Mouse (Mus musculus) hindbrain, embryonic 16.5 days (tissue): ENCODE results near the gene Vps54. TPM values are rescaled to one million over a fixed set of nuclear protein-coding genes. Genes with fewer than 3 reads are reported as not detected.

ENCODE experiments used
- ATAC-seq: fragments of 200-750 bp; cut with Nextera tagmentation; 2 replicates; pipeline ENCODE4 v1.8.0; 2017; ENCODE audit warnings: moderate TSS enrichment, moderate library complexity
- H3K27ac ChIP-seq: fragments of 300-500 bp; sonication (generic); 2 replicates; pipeline ENCODE4 v1.5.1; 2014; ENCODE audit warnings: low read depth, mild to moderate bottlenecking, control low read depth, low read length, moderate library complexity
- H3K27me3 ChIP-seq: fragments of 300-500 bp; sonication (generic); replicated peaks from 2 replicates; pipeline ENCODE4 v1.6.1; 2014; ENCODE audit warnings: low read length; ENCODE audit not compliant: control insufficient read depth, insufficient read depth
- H3K36me3 ChIP-seq: fragments of 300-500 bp; sonication (generic); 2 replicates; pipeline ENCODE4 v1.6.1; 2014; ENCODE audit warnings: mild to moderate bottlenecking, low read length, moderate library complexity, mixed read lengths; ENCODE audit not compliant: control insufficient read depth, insufficient read depth
- H3K4me1 ChIP-seq: fragments of 300-500 bp; sonication (generic); 2 replicates; pipeline ENCODE4 v1.6.1; 2014; ENCODE audit warnings: low read depth, low read length; ENCODE audit not compliant: control insufficient read depth, insufficient read depth
- H3K4me2 ChIP-seq: fragments of 300-500 bp; sonication (generic); 2 replicates; pipeline ENCODE4 v1.6.1; 2014; ENCODE audit warnings: mild to moderate bottlenecking, low read length, control low read depth, moderate library complexity
- H3K4me3 ChIP-seq: fragments of 300-500 bp; sonication (generic); 2 replicates; pipeline ENCODE4 v1.5.1; 2014; ENCODE audit warnings: mild to moderate bottlenecking, low read length, control low read depth, moderate library complexity
- H3K9ac ChIP-seq: fragments of 300-500 bp; sonication (generic); 2 replicates; pipeline ENCODE4 v1.6.1; 2014; ENCODE audit warnings: low read depth, mild to moderate bottlenecking, control low read depth, low read length, moderate library complexity
- H3K9me3 ChIP-seq: fragments of 300-500 bp; sonication (generic); 2 replicates; pipeline ENCODE4 v1.6.1; 2014; ENCODE audit warnings: mild to moderate bottlenecking, low read length, moderate library complexity; ENCODE audit not compliant: control insufficient read depth
- WGBS: fragments of 180-500 bp; shearing (Covaris S2); extraction: QIAGEN DNeasy Blood & Tissue Kit; methylation state at CpG from one replicate; pipeline ENCODE4 v1.1.7; 2014; 5-methylcytosine and 5-hydroxymethylcytosine counted together
- polyA plus RNA-seq: library from polyadenylated mRNA; unstranded; fragments of >200 nt; fragmentation: Nextera tagmentation; extraction: Ambion mirVana; gene quantifications from 2 replicates; pipeline ENCODE4 v1.2.1, GENCODE M21; 2015

The Vps54 gene
- polyA plus RNA-seq, 1 experiment from 2014 or later = 7.4 TPM

DNA sequence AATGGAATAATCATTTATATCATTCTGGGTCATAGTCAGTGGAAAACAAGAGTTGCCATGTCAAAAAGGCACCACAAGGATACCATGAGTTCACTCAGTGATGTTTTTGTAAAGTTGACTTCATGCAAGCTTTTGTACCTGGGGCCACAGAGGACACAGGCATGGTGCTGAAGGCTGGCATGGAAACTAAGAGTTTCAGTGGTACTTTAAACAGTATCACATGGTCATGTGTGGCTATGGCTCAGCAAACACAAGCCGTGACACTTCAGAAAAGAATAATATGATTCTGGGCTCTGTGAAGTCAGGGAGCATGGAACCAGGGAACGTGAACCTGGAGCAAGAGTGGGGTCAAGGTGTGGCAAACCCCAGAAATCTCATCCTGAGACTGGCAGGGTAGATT is 17.7 kb upstream of the Vps54 start:
- no peak for ATAC-seq
- no peaks in the 10 kb centered on the region for H3K36me3 ChIP-seq
- no peaks in the 10 kb centered on the region for H3K9me3 ChIP-seq
- WGBS = 92% methylated on average over 2 of the region's 2 CpGs
- no peaks in the 10 kb centered on the region for H3K27me3 ChIP-seq
- H3K4me1 ChIP-seq = no peaks in the 10 kb centered on the region
- no peak overlapping the region for H3K4me3 ChIP-seq
- no peak overlapping the region for H3K9ac ChIP-seq
- no peak overlapping the region for H3K4me2 ChIP-seq
- H3K27ac ChIP-seq = no peak overlapping the region

DNA sequence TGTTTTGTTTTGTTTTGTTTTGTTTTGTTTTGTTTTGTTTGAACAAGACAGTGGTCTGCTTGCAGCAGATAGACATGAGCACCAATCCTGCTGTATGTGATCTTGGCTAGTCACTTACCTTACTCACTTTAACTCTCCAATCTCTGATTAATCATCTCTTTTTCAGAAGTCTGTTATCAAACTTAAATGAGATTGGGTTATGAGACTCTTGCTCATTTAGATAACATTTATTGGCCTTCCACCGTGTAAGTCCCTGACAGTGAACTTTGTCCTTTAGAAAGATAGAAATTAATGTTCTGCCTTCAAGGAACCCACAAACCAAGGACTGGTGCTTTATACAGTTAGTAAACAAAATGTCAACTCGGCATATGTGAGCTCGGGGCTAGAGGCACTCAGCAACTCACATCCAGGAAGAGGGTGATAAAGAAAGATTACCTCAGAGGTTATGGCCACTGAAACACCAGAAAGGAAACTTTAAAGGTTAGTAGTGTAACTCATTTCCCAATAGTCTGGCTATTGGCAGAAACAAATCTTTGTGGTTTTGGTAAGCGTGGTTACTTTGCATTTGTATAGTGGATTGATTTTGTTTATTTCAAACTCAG is 16.4 kb upstream of the Vps54 start:
- no peak for ATAC-seq

DNA sequence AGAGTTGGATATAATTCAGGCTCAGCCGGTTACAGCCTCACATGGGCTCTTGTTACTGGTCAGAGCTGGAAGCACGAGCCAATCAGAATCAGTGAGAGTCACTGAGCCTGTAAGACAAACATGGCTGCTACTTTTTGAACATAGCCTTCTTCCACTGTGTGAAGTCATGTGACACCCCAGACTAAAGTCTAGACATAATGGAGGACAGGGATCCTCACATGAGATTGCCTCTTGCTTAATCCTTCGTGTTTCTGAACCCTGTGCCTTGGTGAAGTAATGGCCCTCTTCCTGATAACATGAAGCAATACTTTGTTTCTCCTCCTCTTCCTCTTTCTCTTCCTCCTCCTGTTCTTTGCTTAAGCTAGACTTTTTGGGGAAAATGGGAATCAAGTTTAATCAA is 15.5 kb upstream of the Vps54 start:
- H3K4me1 ChIP-seq = no peaks in the 10 kb centered on the region
- no peaks in the 10 kb centered on the region for H3K9me3 ChIP-seq
- H3K27me3 ChIP-seq = no peaks in the 10 kb centered on the region
- 86% methylated on average over 3 of the region's 3 CpGs for WGBS
- no peak overlapping the region for H3K27ac ChIP-seq
- no peak overlapping the region for H3K9ac ChIP-seq
- no peak overlapping the region for H3K4me3 ChIP-seq
- ATAC-seq = no peak
- H3K4me2 ChIP-seq = no peak overlapping the region
- no peaks in the 10 kb centered on the region for H3K36me3 ChIP-seq

More for the DNA sequence above, 16.4 kb upstream of the Vps54 start:
- 87% methylated on average over 4 of the region's 4 CpGs for WGBS
- Histone ChIP-seq H3K27ac (no peak overlapping the region), H3K4me2 (no peak overlapping the region), H3K27me3 (no peaks in the 10 kb centered on the region), H3K9ac (no peak overlapping the region), H3K9me3 (no peaks in the 10 kb centered on the region), H3K4me1 (no peaks in the 10 kb centered on the region), H3K4me3 (no peak overlapping the region), H3K36me3 (no peaks in the 10 kb centered on the region)

DNA sequence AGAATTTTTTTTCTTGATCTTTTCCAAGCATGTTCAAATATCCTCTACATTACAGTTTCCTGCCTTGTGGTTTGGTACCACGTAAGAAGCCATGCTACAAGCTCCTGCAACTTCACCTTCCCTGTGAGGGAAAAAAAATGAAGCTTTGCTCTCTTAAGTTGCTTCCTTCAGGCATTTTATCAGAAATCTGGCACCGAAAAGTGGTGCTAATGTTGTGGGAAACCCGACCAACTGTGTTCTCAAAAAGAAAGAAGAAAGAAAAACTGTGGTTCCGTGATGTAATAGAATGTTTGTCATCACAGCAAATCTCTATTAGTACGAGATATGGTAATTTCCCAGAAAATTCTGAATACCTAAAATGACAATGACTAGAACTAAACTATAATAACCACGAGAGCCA is 15.0 kb upstream of the Vps54 start:
- WGBS = 87% methylated on average over 6 of the region's 6 CpGs
- H3K9ac ChIP-seq = no peak overlapping the region

DNA sequence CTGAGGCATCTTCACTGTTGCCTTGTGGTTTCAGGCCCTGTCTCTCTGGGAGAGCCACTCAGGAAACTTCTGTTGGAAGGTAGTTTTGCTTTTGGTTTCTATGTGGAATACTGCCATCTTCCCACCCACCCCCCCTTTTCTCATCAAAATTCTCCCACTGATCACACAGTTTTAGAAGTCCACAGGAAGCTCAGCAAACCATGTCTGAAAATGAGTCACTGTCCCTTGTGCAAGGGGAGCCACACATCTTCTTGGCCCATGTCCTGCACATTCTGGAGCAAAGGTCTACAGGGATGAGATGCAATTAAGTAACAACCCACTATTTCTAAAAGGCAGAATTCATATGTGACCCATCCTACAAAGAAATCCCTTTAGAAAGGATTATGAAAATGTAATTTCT is 14.6 kb upstream of the Vps54 start:
- H3K4me1 ChIP-seq = no peaks in the 10 kb centered on the region
- H3K27ac ChIP-seq = no peak overlapping the region
- no peaks in the 10 kb centered on the region for H3K27me3 ChIP-seq
- no peak for ATAC-seq
- no peak overlapping the region for H3K4me3 ChIP-seq
- no peak overlapping the region for H3K9ac ChIP-seq
- no peaks in the 10 kb centered on the region for H3K36me3 ChIP-seq
- no peak overlapping the region for H3K4me2 ChIP-seq
- no peaks in the 10 kb centered on the region for H3K9me3 ChIP-seq

More for the DNA sequence above, 15.0 kb upstream of the Vps54 start:
- Histone ChIP-seq H3K9me3 (no peaks in the 10 kb centered on the region), H3K4me1 (no peaks in the 10 kb centered on the region), H3K4me2 (no peak overlapping the region), H3K27ac (no peak overlapping the region), H3K27me3 (no peaks in the 10 kb centered on the region), H3K36me3 (no peaks in the 10 kb centered on the region), H3K4me3 (no peak overlapping the region)
- no peak for ATAC-seq

DNA sequence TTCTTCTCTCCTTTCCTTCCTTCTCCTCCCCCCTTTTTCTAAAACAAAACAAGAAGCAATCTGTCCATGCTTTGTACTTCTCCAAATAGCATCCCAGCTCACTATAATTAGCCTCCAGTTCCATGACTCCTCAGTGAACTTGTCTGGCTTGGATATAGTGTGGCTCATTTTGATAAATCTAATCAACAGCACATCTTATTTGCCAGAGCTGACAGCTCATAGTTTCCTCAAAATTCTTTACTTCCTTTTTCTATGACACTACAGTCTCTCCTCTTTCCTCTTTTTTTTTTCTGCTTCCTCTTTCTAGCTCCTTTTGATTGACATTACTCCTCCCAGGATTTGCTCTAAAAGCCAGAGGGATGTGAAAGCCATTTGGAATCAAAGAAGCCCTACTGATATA is 14.1 kb upstream of the Vps54 start:
- no peak overlapping the region for H3K9ac ChIP-seq
- no peaks in the 10 kb centered on the region for H3K4me1 ChIP-seq
- H3K27me3 ChIP-seq = no peaks in the 10 kb centered on the region
- no peaks in the 10 kb centered on the region for H3K9me3 ChIP-seq
- no peaks in the 10 kb centered on the region for H3K36me3 ChIP-seq
- H3K4me2 ChIP-seq = no peak overlapping the region
- H3K27ac ChIP-seq = no peak overlapping the region
- no peak for ATAC-seq
- H3K4me3 ChIP-seq = no peak overlapping the region

DNA sequence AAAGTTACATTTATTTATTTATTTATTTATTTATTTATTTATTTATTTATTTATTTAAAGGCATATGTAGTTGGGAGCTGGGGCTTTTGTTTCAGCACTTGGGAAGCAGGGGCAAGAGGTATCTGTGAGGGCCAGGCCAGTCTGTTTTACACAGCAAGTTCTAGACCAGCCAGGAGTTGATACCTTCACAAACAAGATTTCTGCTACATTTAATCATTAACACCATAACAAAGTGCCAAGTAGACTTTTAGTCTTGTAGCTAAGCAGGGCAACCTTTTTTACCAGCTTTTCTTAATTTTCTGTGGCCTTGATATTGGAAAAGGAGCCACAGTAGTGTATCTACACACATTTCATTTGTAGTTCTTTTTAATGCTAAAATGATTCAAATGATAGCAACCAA is 3.7 kb upstream of the Vps54 start:
- Histone ChIP-seq H3K4me1 (peaks cover 5% of the 10 kb centered on the region), H3K9ac (no peak overlapping the region), H3K9me3 (no peaks in the 10 kb centered on the region), H3K27ac (no peak overlapping the region), H3K27me3 (no peaks in the 10 kb centered on the region), H3K36me3 (no peaks in the 10 kb centered on the region), H3K4me2 (no peak overlapping the region), H3K4me3 (no peak overlapping the region)
- ATAC-seq = no peak

DNA sequence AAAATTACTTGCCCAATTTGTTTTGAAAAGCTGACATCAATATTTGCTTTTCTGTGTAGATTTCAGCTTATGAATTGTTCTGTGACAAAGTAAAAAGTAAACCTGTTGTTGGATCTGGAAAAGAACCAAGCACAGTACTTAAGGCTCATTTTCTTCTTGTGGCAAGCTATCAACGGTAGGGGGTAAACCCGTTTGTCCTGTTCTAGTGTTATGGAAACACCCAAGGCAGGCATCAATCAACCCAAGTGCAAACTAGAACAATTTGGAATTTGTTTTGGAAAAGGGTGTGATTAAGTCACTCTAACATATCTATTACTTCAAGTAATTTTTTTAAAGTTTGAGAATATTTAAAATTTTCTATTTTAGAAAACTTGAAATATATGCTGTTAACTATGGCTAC is 3.3 kb upstream of the Vps54 start:
- no peaks in the 10 kb centered on the region for H3K9me3 ChIP-seq
- peaks cover 7% of the 10 kb centered on the region for H3K4me1 ChIP-seq
- no peak overlapping the region for H3K9ac ChIP-seq
- no peaks in the 10 kb centered on the region for H3K27me3 ChIP-seq
- ATAC-seq = no peak
- H3K36me3 ChIP-seq = no peaks in the 10 kb centered on the region
- no peak overlapping the region for H3K4me2 ChIP-seq
- 54% methylated on average over 2 of the region's 2 CpGs for WGBS
- no peak overlapping the region for H3K27ac ChIP-seq
- no peak overlapping the region for H3K4me3 ChIP-seq

DNA sequence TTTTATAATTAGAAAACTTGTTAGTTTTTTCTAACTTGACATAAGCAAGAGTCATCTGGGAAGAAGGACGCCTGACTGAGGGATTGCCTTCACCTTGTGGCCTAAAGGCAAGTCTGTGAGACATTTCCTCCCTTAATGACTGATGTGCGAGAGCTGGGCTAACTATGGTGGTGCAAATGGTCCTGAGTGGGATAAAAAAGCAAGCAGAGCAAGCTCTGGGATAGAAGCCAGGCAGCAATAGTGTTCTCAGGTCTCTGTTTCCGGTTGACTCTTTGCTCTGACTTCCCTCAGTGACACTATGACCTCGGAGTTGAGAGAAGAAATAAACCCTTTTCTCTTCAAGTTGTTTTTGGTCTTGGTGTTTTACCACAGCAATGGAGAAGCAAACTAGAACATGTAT is 2.1 kb upstream of the Vps54 start:
- WGBS = 77% methylated on average over 4 of the region's 4 CpGs
- Histone ChIP-seq H3K36me3 (no peaks in the 10 kb centered on the region), H3K27ac (no peak overlapping the region), H3K9me3 (no peaks in the 10 kb centered on the region), H3K4me1 (peaks cover 12% of the 10 kb centered on the region), H3K4me2 (no peak overlapping the region), H3K9ac (no peak overlapping the region), H3K4me3 (no peak overlapping the region), H3K27me3 (no peaks in the 10 kb centered on the region)
- ATAC-seq = no peak
